Mouse (Mus musculus) midbrain, embryonic 14.5 days (tissue): Measurements from ENCODE around the gene Gm17409. TPM values are rescaled to one million over a fixed set of nuclear protein-coding genes. Genes with fewer than 3 reads are reported as not detected.
A peak's percentile ranks its signal among the peaks of the same experiment; 100 is the strongest.

Experiments
- ATAC-seq: fragments of 200-750 bp; cut with Nextera tagmentation; 2 replicates; pipeline ENCODE4 v1.8.0; 2017; ENCODE audit warnings: moderate number of reproducible peaks, moderate library complexity; ENCODE audit not compliant: low FRiP score, low TSS enrichment
- DNase-seq: peaks from one replicate; pipeline ENCODE4 v3.0.0-alpha.2; 2015
- H3K27ac ChIP-seq: fragments of 300-500 bp; sonication (generic); replicated peaks from 2 replicates; pipeline ENCODE4 v1.5.1; 2014; ENCODE audit warnings: mild to moderate bottlenecking, low read depth, low read length, moderate library complexity
- H3K27me3 ChIP-seq: fragments of 300-500 bp; sonication (generic); 2 replicates; pipeline ENCODE4 v1.6.1; 2014; ENCODE audit warnings: low read length, control low read depth, mixed read lengths; ENCODE audit not compliant: control insufficient read depth, insufficient read depth
- H3K36me3 ChIP-seq: fragments of 300-500 bp; sonication (generic); 2 replicates; pipeline ENCODE4 v1.6.1; 2014; ENCODE audit warnings: low read length, control low read depth; ENCODE audit not compliant: control insufficient read depth, insufficient read depth
- H3K4me1 ChIP-seq: fragments of 300-500 bp; sonication (generic); 2 replicates; pipeline ENCODE4 v1.6.1; 2014; ENCODE audit warnings: mild to moderate bottlenecking, antibody characterized with exemption, low read length, control low read depth; ENCODE audit not compliant: control insufficient read depth, insufficient read depth
- H3K4me2 ChIP-seq: fragments of 300-500 bp; sonication (generic); 2 replicates; pipeline ENCODE4 v1.6.1; 2014; ENCODE audit warnings: mild to moderate bottlenecking, low read length, moderate library complexity
- H3K4me3 ChIP-seq: fragments of 300-500 bp; sonication (generic); replicated peaks from 2 replicates; pipeline ENCODE4 v1.5.1; 2014; ENCODE audit warnings: low read depth, low read length
- H3K9ac ChIP-seq: fragments of 300-500 bp; sonication (generic); replicated peaks from 2 replicates; pipeline ENCODE4 v1.6.1; 2014; ENCODE audit warnings: mild to moderate bottlenecking, low read length, moderate library complexity
- H3K9me3 ChIP-seq: fragments of 300-500 bp; sonication (generic); 2 replicates; pipeline ENCODE4 v1.6.1; 2016; ENCODE audit warnings: low read length, control low read depth, mixed read lengths; ENCODE audit not compliant: control insufficient read depth
- WGBS: fragments of 180-500 bp; shearing (Covaris S2); extraction: QIAGEN DNeasy Blood & Tissue Kit; methylation state at CpG from one replicate; pipeline ENCODE4 v1.1.7; 2014; 5-methylcytosine and 5-hydroxymethylcytosine counted together
- polyA plus RNA-seq: library from polyadenylated mRNA; unstranded; fragments of >200 nt; fragmentation: Nextera tagmentation; extraction: Ambion mirVana; gene quantifications from 2 replicates; pipeline ENCODE4 v1.2.1, GENCODE M21; 2014

Gene Gm17409
- polyA plus RNA-seq, 1 experiment from 2014 or later: not detected

DNA sequence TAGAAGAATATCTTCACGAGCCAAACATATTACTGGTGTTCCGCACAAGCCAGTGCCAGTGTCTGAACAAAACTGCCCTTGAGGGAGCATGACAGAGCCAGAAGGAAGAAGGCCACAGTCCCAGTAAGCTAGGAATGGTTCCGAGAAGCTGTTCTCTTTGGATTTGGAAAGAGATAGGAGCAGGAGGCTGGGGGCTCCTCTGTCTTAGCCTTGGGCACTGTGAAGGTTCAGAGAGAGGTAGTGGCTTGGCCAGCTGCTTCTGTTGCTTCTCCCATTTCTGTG, 17.3 kb downstream of the Gm17409 start:
- Histone ChIP-seq H3K4me3 (no peak overlapping the region), H3K27me3 (no peaks in the 10 kb centered on the region), H3K27ac (peak overlapping the region; percentile 32; the same call in 1 of the 2 replicates), H3K36me3 (no peaks in the 10 kb centered on the region), H3K9ac (no peak overlapping the region), H3K9me3 (no peaks in the 10 kb centered on the region), H3K4me2 (no peak overlapping the region), H3K4me1 (peaks cover 11% of the 10 kb centered on the region; the same call in 1 of the 2 replicates)
- DNase-seq (no peak), ATAC-seq (no peak)
- 73% methylated on average over 3 of the region's 3 CpGs for WGBS

DNA sequence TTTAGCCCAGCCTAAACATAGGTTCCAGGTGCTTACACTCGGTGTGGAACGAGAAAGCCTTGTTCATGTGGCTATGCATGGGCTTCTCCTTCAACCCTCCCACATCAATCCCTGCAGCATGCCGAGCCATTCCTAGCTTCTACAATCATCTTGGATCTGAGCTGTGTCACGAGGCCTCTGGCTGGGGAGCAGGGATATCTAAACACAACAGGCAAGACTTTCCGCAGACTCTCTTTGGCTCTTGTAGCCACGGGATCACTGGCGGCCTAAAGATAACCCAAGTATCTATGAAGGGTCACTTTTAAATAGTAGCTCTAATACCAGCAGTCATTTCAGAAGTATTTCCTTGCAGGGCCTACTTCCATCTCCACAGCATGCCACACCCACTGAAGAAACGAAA, 18.5 kb downstream of the Gm17409 start:
- DNase-seq (no peak), ATAC-seq (no peak)
- no peaks in the 10 kb centered on the region for H3K27me3 ChIP-seq
- H3K4me2 ChIP-seq: no peak overlapping the region
- WGBS: 95% methylated on average over 8 of the region's 8 CpGs
- no peaks in the 10 kb centered on the region for H3K9me3 ChIP-seq
- no peak overlapping the region for H3K9ac ChIP-seq
- H3K4me3 ChIP-seq: no peak overlapping the region
- no peaks in the 10 kb centered on the region for H3K36me3 ChIP-seq
- H3K4me1 ChIP-seq: peaks cover 11% of the 10 kb centered on the region; the same call in 1 of the 2 replicates
- no peak overlapping the region for H3K27ac ChIP-seq

DNA sequence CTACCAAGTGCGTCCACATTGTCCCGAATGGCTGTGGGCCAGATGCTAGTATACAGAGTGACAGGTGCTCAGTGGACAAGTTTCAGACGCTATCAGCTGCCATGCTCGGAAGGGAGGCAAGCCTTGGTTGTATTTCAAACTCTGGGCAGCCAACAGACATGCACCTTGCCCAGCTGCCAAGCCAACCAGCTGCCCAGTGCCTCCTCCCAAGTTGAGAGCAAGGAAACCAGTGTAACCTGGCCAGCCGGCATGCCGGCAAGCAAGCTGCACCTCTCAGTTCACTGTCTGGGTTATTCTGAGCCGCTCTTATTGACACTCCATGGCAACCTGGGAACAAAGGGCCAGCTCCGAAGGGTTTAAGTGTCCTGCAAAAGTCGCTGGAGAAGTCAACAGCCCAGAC, 19.4 kb downstream of the Gm17409 start:
- no peak overlapping the region for H3K9ac ChIP-seq
- H3K27me3 ChIP-seq: no peaks in the 10 kb centered on the region
- H3K9me3 ChIP-seq: no peaks in the 10 kb centered on the region
- 80% methylated on average over 9 of the region's 9 CpGs for WGBS
- peaks cover 11% of the 10 kb centered on the region; the same call in 1 of the 2 replicates for H3K4me1 ChIP-seq
- H3K36me3 ChIP-seq: no peaks in the 10 kb centered on the region
- no peak overlapping the region for H3K4me2 ChIP-seq
- no peak overlapping the region for H3K27ac ChIP-seq
- no peak overlapping the region for H3K4me3 ChIP-seq
- DNase-seq (no peak), ATAC-seq (no peak)

DNA sequence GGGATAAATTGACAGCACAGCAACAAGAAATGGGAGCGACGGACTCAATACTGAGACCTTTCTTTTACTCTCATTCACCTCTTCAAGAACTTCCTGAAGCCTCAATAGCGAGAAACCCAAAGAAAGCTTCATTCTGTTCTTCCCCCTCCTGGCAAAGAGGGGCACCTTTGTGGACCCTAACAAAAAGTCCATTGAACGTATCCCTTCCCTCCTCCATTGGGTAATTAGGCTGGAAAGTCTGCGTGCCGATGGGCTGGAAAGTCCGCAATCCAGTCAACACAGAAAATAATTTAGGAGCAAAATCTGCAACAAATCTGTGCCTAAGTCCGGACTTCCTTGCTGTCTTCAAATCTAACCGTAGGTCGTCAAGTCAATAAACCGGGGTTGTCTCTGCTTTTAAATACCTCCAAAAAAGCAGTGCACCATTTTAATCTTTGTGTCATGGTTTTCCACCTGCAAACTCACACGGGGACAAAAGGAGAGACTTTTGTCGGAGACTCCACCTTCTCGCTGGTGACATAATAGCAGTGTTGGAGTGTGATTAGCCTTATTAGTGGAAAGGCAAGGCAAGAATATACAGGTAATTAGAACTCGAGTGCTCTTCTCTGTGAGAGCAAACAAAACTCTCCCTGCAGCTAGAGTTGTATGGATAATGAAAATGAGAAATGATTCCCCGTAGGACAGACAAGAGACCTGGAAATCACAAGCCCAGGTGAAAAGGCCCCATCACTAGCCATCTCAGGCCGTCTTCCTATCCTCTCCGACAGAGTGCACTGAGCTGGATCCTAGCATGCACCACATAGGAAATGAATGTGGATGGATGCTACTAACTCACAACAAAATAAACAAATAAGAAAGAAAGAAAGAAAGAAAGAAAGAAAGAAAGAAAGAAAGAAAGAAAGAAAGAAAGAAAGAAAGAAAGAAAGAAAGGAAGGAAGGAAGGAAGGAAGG, 24.0 kb downstream of the Gm17409 start:
- DNase-seq: no peak
- no peak overlapping the region for H3K4me2 ChIP-seq

DNA sequence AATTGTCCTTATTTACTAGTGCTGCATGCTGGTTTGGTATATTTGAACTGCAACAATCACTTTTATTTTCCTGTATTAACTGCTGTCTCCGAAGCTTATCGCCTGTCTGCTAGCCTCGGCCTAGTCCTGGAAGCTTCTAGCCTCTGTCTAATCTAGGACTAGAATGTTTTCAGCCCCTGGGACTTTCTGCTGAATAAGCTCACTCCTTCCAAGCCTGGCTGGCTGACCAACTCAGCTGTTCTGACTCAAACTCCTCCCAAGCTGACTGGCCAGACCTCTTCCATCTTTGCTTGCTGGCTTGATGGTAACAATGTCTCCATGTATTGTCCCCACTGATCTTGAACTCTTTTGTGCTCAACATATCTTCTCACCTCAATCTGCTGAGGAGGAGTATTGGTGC, 25.4 kb downstream of the Gm17409 start:
- ATAC-seq (no peak), DNase-seq (no peak)
- Histone ChIP-seq H3K4me3 (no peak overlapping the region), H3K4me2 (no peak overlapping the region), H3K27ac (no peak overlapping the region), H3K9ac (no peak overlapping the region), H3K27me3 (no peaks in the 10 kb centered on the region), H3K9me3 (no peaks in the 10 kb centered on the region), H3K4me1 (no peaks in the 10 kb centered on the region), H3K36me3 (no peaks in the 10 kb centered on the region)
- WGBS: 93% methylated on average over 3 of the region's 3 CpGs

More for the DNA sequence above, 24.0 kb downstream of the Gm17409 start:
- no peaks in the 10 kb centered on the region for H3K4me1 ChIP-seq
- no peaks in the 10 kb centered on the region for H3K27me3 ChIP-seq
- no peak overlapping the region for H3K9ac ChIP-seq
- no peak for ATAC-seq
- H3K9me3 ChIP-seq: no peaks in the 10 kb centered on the region
- H3K27ac ChIP-seq: no peak overlapping the region
- H3K4me3 ChIP-seq: no peak overlapping the region
- WGBS: 62% methylated on average over 18 of the region's 18 CpGs
- no peaks in the 10 kb centered on the region for H3K36me3 ChIP-seq

DNA sequence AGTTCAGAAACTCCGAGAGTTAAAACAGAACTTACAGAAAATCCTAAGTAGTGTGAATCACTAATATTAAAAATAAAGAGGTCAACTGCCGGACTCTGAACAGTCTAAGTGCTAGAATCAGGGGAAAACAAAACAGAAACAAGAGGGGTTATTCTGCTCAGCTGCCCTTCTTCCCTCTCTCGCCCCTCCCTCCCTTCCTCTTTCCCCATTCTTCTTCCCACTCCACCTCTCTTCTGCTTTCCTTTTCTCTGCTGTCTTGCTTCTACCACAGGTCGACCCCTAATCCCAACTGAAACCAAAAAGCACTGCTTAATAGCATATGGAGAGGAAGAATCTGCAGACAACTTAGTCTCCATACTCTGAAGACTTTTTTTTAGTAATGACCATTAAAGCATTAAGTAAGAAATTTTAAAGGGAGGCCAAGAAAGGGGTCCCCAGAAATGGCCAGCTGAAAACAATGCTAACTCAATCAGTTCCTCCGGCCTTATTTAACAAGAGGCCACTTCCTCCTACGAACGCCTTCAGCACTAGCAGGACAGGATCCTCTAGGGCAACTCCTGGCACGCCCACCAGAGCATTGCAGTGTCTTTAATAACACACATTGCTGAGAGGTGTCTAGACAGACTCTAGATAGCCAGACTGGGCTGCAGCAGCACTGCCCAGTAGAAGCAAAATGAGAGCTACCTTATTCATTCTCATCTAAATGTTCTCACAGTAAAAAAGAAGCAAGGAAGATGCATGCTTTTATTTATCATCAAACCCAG, 26.9 kb downstream of the Gm17409 start:
- no peak overlapping the region for H3K27ac ChIP-seq
- no peaks in the 10 kb centered on the region for H3K4me1 ChIP-seq
- no peak overlapping the region for H3K4me2 ChIP-seq
- ATAC-seq (no peak), DNase-seq (no peak)
- no peak overlapping the region for H3K4me3 ChIP-seq
- no peaks in the 10 kb centered on the region for H3K9me3 ChIP-seq
- H3K9ac ChIP-seq: no peak overlapping the region
- WGBS: 85% methylated on average over 8 of the region's 8 CpGs
- no peaks in the 10 kb centered on the region for H3K27me3 ChIP-seq
- H3K36me3 ChIP-seq: no peaks in the 10 kb centered on the region

DNA sequence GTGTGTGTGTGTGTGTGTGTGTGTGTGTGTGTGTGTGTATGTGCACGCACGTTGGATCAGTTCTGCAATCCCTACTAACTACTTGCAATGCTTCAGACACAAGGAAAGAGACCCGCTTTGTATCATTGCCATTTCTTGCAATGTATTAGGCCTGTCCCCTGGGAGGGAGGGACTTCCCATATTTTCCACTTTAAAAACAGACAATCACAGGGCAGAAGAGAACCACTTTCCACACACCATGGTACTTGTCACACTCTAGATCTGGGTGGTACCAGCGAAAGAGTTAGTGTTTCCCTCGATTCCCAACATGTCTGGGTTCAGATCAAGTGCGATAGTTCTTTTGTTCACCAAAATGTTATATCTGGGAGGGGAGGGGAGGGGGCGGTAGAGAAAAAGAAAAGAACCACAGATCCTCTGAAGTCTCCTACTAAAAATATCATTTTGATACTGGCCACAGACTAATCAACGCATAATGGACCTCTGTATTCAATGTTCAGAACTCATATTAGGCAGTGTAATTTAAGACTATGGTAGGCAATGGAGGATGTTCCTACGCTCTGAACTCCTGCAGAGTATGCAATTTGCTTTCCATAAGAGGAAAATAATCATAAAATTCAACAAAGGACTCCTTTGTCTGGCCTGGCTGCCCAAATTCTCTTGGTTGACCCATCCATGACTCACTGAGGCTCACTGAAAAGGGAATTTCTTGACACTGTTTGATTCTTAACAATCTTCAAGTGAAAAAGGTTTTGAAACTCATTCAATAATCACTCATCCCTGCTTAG, 35.6 kb downstream of the Gm17409 start:
- H3K4me2 ChIP-seq: no peak overlapping the region
- H3K9me3 ChIP-seq: no peaks in the 10 kb centered on the region
- DNase-seq: no peak
- H3K9ac ChIP-seq: no peak overlapping the region
- no peaks in the 10 kb centered on the region for H3K4me1 ChIP-seq
- no peak overlapping the region for H3K4me3 ChIP-seq
- no peak for ATAC-seq
- WGBS: 93% methylated on average over 9 of the region's 9 CpGs
- H3K27ac ChIP-seq: no peak overlapping the region
- H3K36me3 ChIP-seq: no peaks in the 10 kb centered on the region
- no peaks in the 10 kb centered on the region for H3K27me3 ChIP-seq

DNA sequence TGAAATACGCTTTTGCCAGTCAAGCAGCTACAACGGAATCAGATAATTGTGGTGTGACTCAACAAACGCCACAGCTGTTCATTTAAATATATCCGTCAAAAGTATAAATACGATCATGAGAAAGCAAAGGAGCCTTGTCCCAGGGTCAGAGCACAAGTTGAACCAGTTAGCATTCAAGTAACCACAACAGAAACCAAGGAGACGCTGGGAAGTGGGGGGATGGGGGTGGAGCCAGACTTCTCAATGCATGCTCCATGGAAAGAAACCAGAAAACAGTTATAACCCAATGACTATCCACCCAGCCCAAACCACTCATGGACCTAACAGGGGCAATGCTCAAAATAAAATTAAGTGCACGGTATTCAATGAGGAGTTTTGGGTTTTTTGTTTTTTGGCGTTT, 40.3 kb downstream of the Gm17409 start:
- H3K4me3 ChIP-seq: no peak overlapping the region
- no peak overlapping the region for H3K27ac ChIP-seq
- no peaks in the 10 kb centered on the region for H3K9me3 ChIP-seq
- no peak overlapping the region for H3K9ac ChIP-seq
- H3K4me2 ChIP-seq: no peak overlapping the region
- WGBS: 82% methylated on average over 8 of the region's 8 CpGs
- no peaks in the 10 kb centered on the region for H3K36me3 ChIP-seq
- no peak for ATAC-seq
- H3K27me3 ChIP-seq: no peaks in the 10 kb centered on the region
- no peaks in the 10 kb centered on the region for H3K4me1 ChIP-seq
- DNase-seq: no peak
